Mouse (Mus musculus) R1 (cell line): ENCODE data around the gene Sik1.

Source experiments
- DNase-seq: peaks from one replicate; pipeline ENCODE4 v3.0.0-alpha.2; 2018; ENCODE audit warnings: low read depth, low spot score

Sik1 gene

GRCm38 (mm10) chr17:31808082-31808875, 47.3 kb downstream of the Sik1 start:
- DNase-seq = peak; percentile 99

GRCm38 (mm10) chr17:31806496-31806895, 49.1 kb downstream of the Sik1 start:
- DNase-seq = peak; percentile 96

GRCm38 (mm10) chr17:31806025-31806424, 49.6 kb downstream of the Sik1 start:
- peak; percentile 96 for DNase-seq

GRCm38 (mm10) chr17:31805585-31805984, 50.0 kb downstream of the Sik1 start:
- peak; percentile 54 for DNase-seq

- peak; percentile 93 for DNase-seq
Observed at GRCm38 (mm10) chr17:31802272-31803017, 53.2 kb downstream of the Sik1 start.

GRCm38 (mm10) chr17:31800852-31801363, 54.7 kb downstream of the Sik1 start:
- no peak for DNase-seq

GRCm38 (mm10) chr17:31795893-31796292, 59.7 kb downstream of the Sik1 start:
- peak; percentile 1 for DNase-seq
